Mouse (Mus musculus) forebrain, embryonic 12.5 days (tissue): ENCODE data around the gene 1700001O22Rik. TPM values are rescaled to one million over a fixed set of nuclear protein-coding genes. Genes with fewer than 3 reads are reported as not detected.
A peak's percentile ranks its signal among the peaks of the same experiment; 100 is the strongest.

Source experiments
- ATAC-seq: fragments of 200-750 bp; cut with Nextera tagmentation; 2 replicates; pipeline ENCODE4 v1.8.0; 2017; ENCODE audit warnings: moderate TSS enrichment; ENCODE audit not compliant: low FRiP score
- H3K27ac ChIP-seq: fragments of 300-500 bp; sonication (generic); 2 replicates; pipeline ENCODE4 v1.5.1; 2016; ENCODE audit warnings: mild to moderate bottlenecking
- H3K27me3 ChIP-seq: fragments of 300-500 bp; sonication (generic); 2 replicates; pipeline ENCODE4 v1.6.1; 2016; ENCODE audit warnings: mild to moderate bottlenecking
- H3K36me3 ChIP-seq: fragments of 300-500 bp; sonication (generic); replicated peaks from 2 replicates; pipeline ENCODE4 v1.6.1; 2016; ENCODE audit warnings: mild to moderate bottlenecking
- H3K4me1 ChIP-seq: fragments of 300-500 bp; sonication (generic); 2 replicates; pipeline ENCODE4 v1.6.1; 2016
- H3K4me2 ChIP-seq: fragments of 300-500 bp; sonication (generic); 2 replicates; pipeline ENCODE4 v1.6.1; 2016; ENCODE audit warnings: mild to moderate bottlenecking, moderate library complexity
- H3K4me3 ChIP-seq: fragments of 300-500 bp; sonication (generic); replicated peaks from 2 replicates; pipeline ENCODE4 v1.5.1; 2016; ENCODE audit warnings: mild to moderate bottlenecking
- H3K9ac ChIP-seq: fragments of 300-500 bp; sonication (generic); 2 replicates; pipeline ENCODE4 v1.6.1; 2016; ENCODE audit warnings: mild to moderate bottlenecking
- H3K9me3 ChIP-seq: fragments of 300-500 bp; sonication (generic); 2 replicates; pipeline ENCODE4 v1.6.1; 2016
- WGBS: fragments of 180-500 bp; shearing (Covaris S2); methylation state at CpG from one replicate; pipeline ENCODE4 v1.1.7; 2016; 5-methylcytosine and 5-hydroxymethylcytosine counted together
- polyA plus RNA-seq: library from polyadenylated mRNA; unstranded; fragments of >200 nt; fragmentation: Nextera tagmentation; extraction: Ambion mirVana; gene quantifications from 2 replicates; pipeline ENCODE4 v1.2.1, GENCODE M21; 2016

Gene 1700001O22Rik
- polyA plus RNA-seq, 1 experiment from 2014 or later = 4.2 TPM

- no peaks in the 10 kb centered on the region for H3K9me3 ChIP-seq
- H3K36me3 ChIP-seq = peaks cover 20% of the 10 kb centered on the region
- WGBS = 7% methylated on average over 10 of the region's 10 CpGs
- peak overlapping the region; percentile 90 for H3K9ac ChIP-seq
- peak overlapping the region; percentile 82 for H3K4me3 ChIP-seq
- no peak for ATAC-seq
- peak overlapping the region; percentile 95 for H3K4me2 ChIP-seq
- H3K4me1 ChIP-seq = peaks cover 30% of the 10 kb centered on the region
- 0 out of 2 replicates have a peak, but pooled peaks cover 5% of the 10 kb centered on the region for H3K27me3 ChIP-seq
- H3K27ac ChIP-seq = peak overlapping the region; percentile 79
These were observed 4.8 kb upstream of the 1700001O22Rik start for GRCm38 (mm10) chr2:30808296-30808655.

DNA sequence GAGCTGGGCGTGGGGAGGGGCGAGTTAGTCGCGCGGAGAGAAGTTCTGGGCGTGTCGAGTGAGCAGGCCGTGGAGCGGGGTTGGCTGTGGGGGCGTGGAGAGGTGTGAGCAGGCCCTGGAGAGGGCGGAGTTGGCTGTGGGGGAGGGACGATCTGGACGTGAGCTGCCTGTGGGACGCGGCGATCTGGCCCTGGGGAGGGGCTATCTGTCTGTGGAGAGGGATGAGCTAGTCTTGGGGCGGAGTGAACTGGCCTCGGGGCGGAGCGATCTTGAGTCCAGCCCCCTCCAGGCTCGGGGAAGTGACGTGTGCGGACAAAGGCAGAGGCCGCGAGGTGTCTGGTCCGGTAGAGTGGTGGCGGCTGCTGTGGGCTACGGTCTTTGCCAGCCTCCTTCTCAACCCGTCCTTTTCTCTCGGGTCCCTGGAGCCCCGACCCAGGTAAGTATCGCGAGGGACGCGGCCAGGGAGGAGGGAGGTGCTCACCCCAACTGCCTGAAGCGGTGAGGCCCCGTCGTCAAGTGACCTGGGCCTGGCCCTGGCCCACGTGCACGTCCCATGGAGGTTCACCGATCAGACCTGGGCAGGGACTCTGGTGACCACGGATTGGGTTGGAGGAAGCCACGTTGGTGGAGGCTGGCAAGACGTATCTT, 4.3 kb upstream of the 1700001O22Rik start, which contains the start of gene Ntmt1:
Gene Ntmt1 (plus strand): TSS at position 179 of the 648 bp plus-strand sequence.
- Histone ChIP-seq H3K36me3 (peaks cover 15% of the 10 kb centered on the region), H3K27ac (peak within 1 kb of the TSS; percentile 79), H3K9me3 (no peaks in the 10 kb centered on the region), H3K4me1 (peaks cover 30% of the 10 kb centered on the region), H3K4me3 (peak within 1 kb of the TSS; percentile 82), H3K27me3 (peaks cover 9% of the 10 kb centered on the region; the same call in 1 of the 2 replicates), H3K9ac (peak within 1 kb of the TSS; percentile 90), H3K4me2 (peak within 1 kb of the TSS; percentile 95)
- ATAC-seq = peak; percentile 97
- under 1% methylated on average over 44 of the region's 44 CpGs for WGBS

- ATAC-seq = no peak; the same call in 1 of the 2 replicates
- H3K9ac ChIP-seq = peak overlapping the region; percentile 90
These were observed 3.7 kb upstream of the 1700001O22Rik start for GRCm38 (mm10) chr2:30807147-30807647.

GRCm38 (mm10) chr2:30805983-30806382, 2.5 kb upstream of the 1700001O22Rik start:
- H3K9me3 ChIP-seq = no peaks in the 10 kb centered on the region
- H3K36me3 ChIP-seq = 0 out of 2 replicates have a peak, but pooled peaks cover 4% of the 10 kb centered on the region
- no peak overlapping the region for H3K9ac ChIP-seq
- ATAC-seq = no peak
- H3K27me3 ChIP-seq = peaks cover 26% of the 10 kb centered on the region
- no peak overlapping the region for H3K4me2 ChIP-seq
- no peak overlapping the region for H3K27ac ChIP-seq
- H3K4me3 ChIP-seq = no peak overlapping the region
- WGBS = 98% methylated on average over 2 of the region's 2 CpGs
- peaks cover 38% of the 10 kb centered on the region for H3K4me1 ChIP-seq

More at GRCm38 (mm10) chr2:30807147-30807647, 3.7 kb upstream of the 1700001O22Rik start:
- H3K27ac ChIP-seq = peak overlapping the region; percentile 79
- H3K4me1 ChIP-seq = peaks cover 30% of the 10 kb centered on the region
- peak overlapping the region; percentile 95 for H3K4me2 ChIP-seq
- 6% methylated on average over 28 of the region's 28 CpGs for WGBS
- H3K27me3 ChIP-seq = peaks cover 14% of the 10 kb centered on the region
- H3K36me3 ChIP-seq = peaks cover 9% of the 10 kb centered on the region
- no peaks in the 10 kb centered on the region for H3K9me3 ChIP-seq
- peak overlapping the region; percentile 82 for H3K4me3 ChIP-seq

DNA sequence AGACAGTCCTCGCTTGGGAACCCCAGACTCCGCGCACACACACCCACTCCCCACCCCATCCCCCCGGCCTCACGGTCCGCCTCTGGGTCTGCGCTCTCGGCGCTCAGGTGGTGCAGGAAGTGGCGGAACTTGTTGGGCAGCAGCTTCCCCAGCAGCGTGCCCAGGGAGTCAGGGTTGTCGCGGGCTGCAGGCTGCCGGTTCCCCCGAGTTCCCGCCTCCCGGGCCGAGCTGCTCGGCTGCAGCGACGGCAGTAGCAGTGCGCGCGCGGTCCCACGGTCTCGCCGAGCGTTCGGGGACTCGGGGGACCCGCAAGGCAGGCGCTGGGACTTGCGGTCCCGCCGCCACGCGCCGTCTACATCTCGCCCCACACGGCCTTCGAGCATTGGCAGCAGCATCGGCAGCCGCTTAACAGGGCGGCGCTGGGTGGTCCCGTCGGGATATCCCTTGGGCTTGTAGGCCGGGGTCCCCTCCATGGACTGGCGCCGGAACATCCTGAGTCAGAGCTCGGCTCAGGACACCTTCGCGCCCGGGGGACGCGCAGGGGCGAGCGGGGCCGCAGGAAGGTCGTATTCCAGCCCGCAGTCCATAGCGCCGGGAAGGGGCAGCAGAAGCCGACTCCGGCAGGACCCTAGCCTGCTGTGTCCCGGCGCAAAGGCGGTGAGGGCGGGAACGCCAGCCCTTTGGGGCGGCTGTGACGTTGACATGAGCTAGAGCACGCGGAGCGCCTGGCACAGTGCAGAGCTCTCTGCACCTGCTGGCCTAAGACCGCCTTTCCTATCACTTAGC, 2.2 kb downstream of the 1700001O22Rik start:
- Histone ChIP-seq H3K36me3 (no peaks in the 10 kb centered on the region), H3K27ac (no peak overlapping the region), H3K4me2 (peak overlapping the region; percentile 93), H3K9ac (peak overlapping the region; percentile 68), H3K9me3 (no peaks in the 10 kb centered on the region), H3K4me3 (peak overlapping the region; percentile 51), H3K27me3 (peaks cover 47% of the 10 kb centered on the region), H3K4me1 (peaks cover 35% of the 10 kb centered on the region)
- under 1% methylated on average over 70 of the region's 77 CpGs for WGBS
- ATAC-seq = peak; percentile 63; the same call in 1 of the 2 replicates

DNA sequence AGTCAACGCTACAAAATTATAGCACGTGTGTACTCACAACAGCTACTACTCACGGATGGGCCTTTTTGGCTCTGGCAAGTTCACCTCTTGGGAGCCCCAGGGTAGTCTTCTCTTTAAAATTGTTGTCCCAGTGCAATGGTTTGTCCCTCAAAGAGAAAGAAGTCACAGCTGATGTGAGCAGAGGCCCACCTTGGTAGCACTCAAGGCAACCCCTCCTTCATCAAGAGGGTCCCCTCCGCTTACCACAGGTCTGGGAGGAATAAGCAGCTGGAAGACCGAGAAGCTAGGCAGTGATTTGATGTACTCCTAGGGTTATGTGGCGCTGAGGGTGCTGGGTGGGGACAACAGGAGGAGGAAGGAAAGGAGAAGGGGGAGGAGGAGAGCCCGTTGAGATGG, 2.8 kb downstream of the 1700001O22Rik start:
- WGBS = 36% methylated on average over 7 of the region's 7 CpGs
- Histone ChIP-seq H3K27me3 (peaks cover 47% of the 10 kb centered on the region), H3K9ac (peak overlapping the region; percentile 68; the same call in 1 of the 2 replicates), H3K4me2 (peak overlapping the region; percentile 93), H3K36me3 (no peaks in the 10 kb centered on the region), H3K4me1 (peaks cover 41% of the 10 kb centered on the region), H3K4me3 (peak overlapping the region; percentile 51), H3K9me3 (no peaks in the 10 kb centered on the region), H3K27ac (no peak overlapping the region)
- ATAC-seq = no peak

DNA sequence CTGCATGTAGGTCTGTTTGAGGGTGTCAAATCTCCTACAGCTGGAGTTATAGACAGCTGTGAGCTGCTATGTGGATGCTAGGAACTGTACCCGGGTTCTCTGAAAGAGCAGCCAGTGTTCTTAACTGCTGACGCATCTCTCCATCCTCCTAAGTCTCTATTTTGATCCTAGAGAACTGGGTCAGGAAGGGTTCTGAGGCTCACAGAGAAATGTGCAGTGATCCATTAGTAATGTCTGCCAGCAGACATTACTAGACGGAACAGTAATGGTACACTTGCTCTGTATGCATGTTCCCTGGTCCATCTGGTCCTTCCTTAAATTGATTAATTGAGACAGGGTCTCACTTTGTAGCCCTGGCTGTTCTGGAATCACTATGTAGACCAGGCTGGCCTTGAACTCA, 4.0 kb downstream of the 1700001O22Rik start:
- H3K36me3 ChIP-seq = no peaks in the 10 kb centered on the region
- no peak overlapping the region for H3K27ac ChIP-seq
- H3K4me3 ChIP-seq = no peak overlapping the region
- no peak overlapping the region for H3K4me2 ChIP-seq
- peaks cover 52% of the 10 kb centered on the region for H3K4me1 ChIP-seq
- 81% methylated on average over 3 of the region's 3 CpGs for WGBS
- peaks cover 47% of the 10 kb centered on the region for H3K27me3 ChIP-seq
- ATAC-seq = no peak
- H3K9ac ChIP-seq = no peak overlapping the region
- H3K9me3 ChIP-seq = no peaks in the 10 kb centered on the region

DNA sequence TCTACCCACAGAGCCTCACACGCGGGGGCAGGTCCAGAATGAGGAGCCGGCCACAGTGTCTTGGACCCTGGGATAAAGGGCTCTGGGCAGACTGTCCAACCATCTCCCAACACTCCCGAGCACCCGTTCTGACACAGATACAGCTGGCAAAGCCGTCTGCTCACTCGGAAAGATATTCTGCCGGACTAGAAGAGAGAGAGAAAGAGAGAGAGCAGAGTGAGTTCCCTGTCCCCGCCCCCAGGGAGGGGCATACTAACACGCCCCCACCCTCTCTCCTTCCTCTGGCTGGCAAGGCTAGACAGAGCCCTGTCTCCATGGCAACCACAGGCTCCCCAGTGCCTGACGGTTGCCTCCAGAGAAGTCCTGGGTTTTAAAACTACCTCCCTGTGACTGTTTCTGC, 7.1 kb downstream of the 1700001O22Rik start:
- peak overlapping the region; percentile 34; the same call in 1 of the 2 replicates for H3K9ac ChIP-seq
- H3K36me3 ChIP-seq = no peaks in the 10 kb centered on the region
- no peaks in the 10 kb centered on the region for H3K9me3 ChIP-seq
- H3K4me1 ChIP-seq = peaks cover 50% of the 10 kb centered on the region
- H3K27ac ChIP-seq = peak overlapping the region; percentile 82
- peak overlapping the region; percentile 21 for H3K4me3 ChIP-seq
- peaks cover 25% of the 10 kb centered on the region for H3K27me3 ChIP-seq
- WGBS = 10% methylated on average over 11 of the region's 11 CpGs
- ATAC-seq = peak; percentile 84
- peak overlapping the region; percentile 47 for H3K4me2 ChIP-seq

GRCm38 (mm10) chr2:30795889-30796275, 7.6 kb downstream of the 1700001O22Rik start:
- H3K36me3 ChIP-seq = no peaks in the 10 kb centered on the region
- H3K4me1 ChIP-seq = peaks cover 45% of the 10 kb centered on the region
- no peak for ATAC-seq
- H3K4me2 ChIP-seq = peak overlapping the region; percentile 47
- H3K27me3 ChIP-seq = peaks cover 20% of the 10 kb centered on the region
- H3K9ac ChIP-seq = peak overlapping the region; percentile 34
- H3K9me3 ChIP-seq = no peaks in the 10 kb centered on the region
- peak overlapping the region; percentile 82 for H3K27ac ChIP-seq
- peak overlapping the region; percentile 21; the same call in 1 of the 2 replicates for H3K4me3 ChIP-seq
- 60% methylated on average over 4 of the region's 5 CpGs for WGBS

DNA sequence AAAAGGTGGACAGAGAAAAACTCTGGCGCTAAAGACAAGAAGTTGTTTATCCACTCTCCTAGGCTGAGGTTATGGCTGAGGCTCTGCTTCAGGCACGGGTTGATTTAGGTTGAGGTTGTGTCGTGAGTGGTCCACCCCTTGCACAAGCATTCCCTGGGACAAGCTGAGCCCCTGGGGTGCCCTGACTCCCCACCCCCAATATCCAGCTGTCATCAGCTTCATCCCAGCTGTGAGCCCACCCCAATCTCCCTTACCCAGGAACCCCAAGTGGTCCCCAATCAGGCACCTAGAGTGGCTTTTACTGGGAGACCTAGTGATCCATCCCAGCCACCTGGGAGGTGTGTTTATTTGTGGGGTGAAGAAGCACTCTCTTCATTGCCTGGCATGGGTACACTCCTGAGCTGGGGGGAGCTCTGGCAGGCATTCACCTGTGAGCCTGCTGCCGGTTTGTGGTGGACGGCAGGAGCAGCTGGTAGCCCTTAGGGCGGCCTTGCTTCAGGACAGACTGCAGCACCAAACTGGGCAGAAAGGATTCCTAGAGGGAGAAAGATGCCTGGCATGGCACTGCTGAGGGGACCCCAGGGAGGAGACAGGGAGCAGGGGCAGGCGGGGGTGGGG, 8.1 kb downstream of the 1700001O22Rik start:
- Histone ChIP-seq H3K4me2 (peak overlapping the region; percentile 67), H3K27me3 (peaks cover 15% of the 10 kb centered on the region), H3K4me3 (peak overlapping the region; percentile 40; the same call in 1 of the 2 replicates), H3K4me1 (peaks cover 40% of the 10 kb centered on the region), H3K36me3 (no peaks in the 10 kb centered on the region), H3K27ac (peak overlapping the region; percentile 84), H3K9me3 (no peaks in the 10 kb centered on the region), H3K9ac (no peak overlapping the region; the same call in 1 of the 2 replicates)
- WGBS = 68% methylated on average over 7 of the region's 7 CpGs
- ATAC-seq = no peak

DNA sequence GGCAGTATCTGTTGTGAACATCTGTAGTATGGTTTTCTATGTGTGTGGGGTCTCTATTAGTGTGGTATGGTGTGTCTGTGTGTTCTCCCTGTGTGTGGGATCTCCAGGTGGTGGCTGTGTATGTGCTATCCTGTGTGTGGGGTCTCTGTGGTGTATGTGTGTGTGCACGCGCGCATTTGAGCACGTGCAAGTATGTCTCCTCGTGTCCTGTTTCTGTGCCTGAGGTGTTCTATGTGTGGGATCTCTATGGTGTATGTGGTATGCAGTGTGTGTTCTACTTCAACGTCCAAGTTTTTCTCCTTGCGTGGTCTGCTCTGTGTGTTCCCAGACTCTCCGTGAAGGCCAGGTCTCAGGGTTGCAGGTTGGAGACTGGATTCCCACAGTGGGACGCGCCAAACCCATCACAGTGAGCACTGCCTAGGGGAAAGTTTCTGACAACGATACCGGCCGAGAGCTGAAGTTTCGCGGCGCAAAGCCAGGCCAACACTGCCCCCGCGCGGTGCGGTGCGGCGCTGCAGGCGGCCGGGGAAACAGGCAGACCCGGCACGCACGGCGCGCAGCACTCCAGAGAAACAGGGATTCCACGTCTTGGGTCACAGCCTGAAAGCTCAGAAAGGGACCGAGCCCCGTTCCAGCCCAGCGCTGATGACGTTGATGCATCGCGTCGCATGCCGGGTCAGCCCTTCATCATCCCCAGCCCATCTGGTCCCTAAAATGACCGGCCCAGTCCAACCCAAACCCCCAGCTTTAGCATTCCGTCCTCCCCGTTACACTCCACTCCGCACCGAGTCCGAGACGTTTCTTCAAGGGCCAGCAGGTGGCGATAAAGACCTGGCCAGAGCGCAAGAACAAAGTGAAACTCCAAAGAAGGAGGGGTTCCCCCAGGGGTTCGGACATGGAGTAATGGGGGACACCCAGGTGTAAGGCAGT, 9.0 kb downstream of the 1700001O22Rik start:
- H3K9me3 ChIP-seq = no peaks in the 10 kb centered on the region
- peak overlapping the region; percentile 67 for H3K4me2 ChIP-seq
- H3K4me3 ChIP-seq = peak overlapping the region; percentile 40
- peak overlapping the region; percentile 84 for H3K27ac ChIP-seq
- H3K4me1 ChIP-seq = peaks cover 32% of the 10 kb centered on the region
- H3K9ac ChIP-seq = peak overlapping the region; percentile 61
- no peaks in the 10 kb centered on the region for H3K36me3 ChIP-seq
- H3K27me3 ChIP-seq = peaks cover 5% of the 10 kb centered on the region
- peak; percentile 76 for ATAC-seq
- 6% methylated on average over 48 of the region's 48 CpGs for WGBS
